Mouse (Mus musculus) myocyte (in vitro differentiated cells): ENCODE results near the gene Smg6.

ENCODE experiments used
- CEBPB ChIP-seq: IDR thresholded peaks from 2 replicates; pipeline ENCODE4 v1.6.1; 2011; ENCODE audit warnings: mild to moderate bottlenecking, moderate library complexity; ENCODE audit not compliant: poor library complexity, insufficient read depth, severe bottlenecking
- MYOD1 ChIP-seq, 3 experiments: IDR thresholded peaks; one replicate each; pipeline ENCODE4 v1.6.1; 2011; ENCODE audit warnings: control low read depth in 2 of 3, low read depth in 2 of 3, mild to moderate bottlenecking in 2 of 3, moderate library complexity in 1 of 3; ENCODE audit not compliant: insufficient read length in 2 of 3, control insufficient read depth in 1 of 3
- MYOG ChIP-seq, 3 experiments: IDR thresholded peaks; one replicate each; pipeline ENCODE4 v1.6.1; 2011; ENCODE audit warnings: control low read depth in 2 of 3, low read depth in 2 of 3, mild to moderate bottlenecking in 2 of 3; ENCODE audit not compliant: insufficient read length in 2 of 3, control insufficient read depth in 1 of 3, insufficient read depth in 1 of 3
- POLR2A ChIP-seq: IDR thresholded peaks from one replicate; pipeline ENCODE4 v1.6.1; 2011; ENCODE audit warnings: low read depth, mild to moderate bottlenecking, control low read depth, moderate library complexity; ENCODE audit not compliant: insufficient read length
- TCF3 ChIP-seq: IDR thresholded peaks from one replicate; pipeline ENCODE4 v1.6.1; 2011; ENCODE audit warnings: low read depth, control low read depth; ENCODE audit not compliant: insufficient read length
- USF1 ChIP-seq: IDR thresholded peaks from one replicate; pipeline ENCODE4 v1.6.1; 2011; ENCODE audit warnings: low read depth, mild to moderate bottlenecking, control low read depth, moderate library complexity

DNA sequence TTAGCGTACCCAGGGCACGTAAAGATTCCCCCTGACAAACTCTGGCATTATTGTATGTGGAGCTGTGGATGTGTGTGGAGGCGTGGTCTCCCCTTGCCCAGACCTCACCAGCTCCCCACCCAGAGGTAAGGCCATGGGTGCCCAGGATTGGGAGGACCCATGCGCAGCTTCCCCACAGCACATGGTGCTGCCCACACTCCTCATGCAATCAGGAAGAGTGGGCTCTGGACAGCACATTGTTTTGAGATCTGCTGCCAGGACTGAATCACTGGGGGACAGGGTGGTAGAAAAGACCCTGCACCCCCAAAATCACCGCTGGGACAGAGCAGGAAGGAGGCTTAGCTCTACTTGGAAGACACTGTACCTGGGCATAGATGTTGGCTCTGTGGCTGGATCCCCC is 258.9 kb downstream of the Smg6 start:
- no peak for TF ChIP-seq USF1
- TF ChIP-seq CEBPB, result no peak
- no peak for TF ChIP-seq TCF3
- TF ChIP-seq POLR2A, result no peak
- TF ChIP-seq MYOG (IDR thresholded peaks at IDR 0.05; ENCODE audit: control insufficient read depth in 1 of 3, insufficient read depth in 1 of 3, insufficient read length in 2 of 3, low read depth in 2 of 3), result no peak
- no peak for TF ChIP-seq MYOD1 (IDR thresholded peaks at IDR 0.05; ENCODE audit: control insufficient read depth in 1 of 3, insufficient read length in 2 of 3, low read depth in 2 of 3)
